Mouse (Mus musculus) embryonic stem cell, embryonic (primary cell): ENCODE measurements around the gene Osgin1.

ENCODE experiments used
- CTCF ChIA-PET, 4 experiments: fragments of 300-600 bp in 2 of 4; fragments of 350-600 bp in 2 of 4; sonication (Branson Sonifier 250); formaldehyde crosslinking; loops; one replicate each; lab custom pipeline; 2022; ENCODE audit warnings: inconsistent platforms in 2 of 4; lab: Charles Lee
- POLR2A ChIA-PET, 4 experiments: fragments of 300-600 bp in 2 of 4; fragments of 350-600 bp in 2 of 4; sonication (Branson Sonifier 250); formaldehyde crosslinking; loops; one replicate each; lab custom pipeline; 2022; ENCODE audit warnings: antibody characterized with exemption in 4 of 4, inconsistent platforms in 1 of 4; lab: Charles Lee

Gene Osgin1

GRCm38 (mm10) chr8:119446990-119447780 lies 13.3 kb downstream of the Osgin1 start:
- ChIA-PET POLR2A (interaction anchor here in 1 of 4 experiments (1.4 kb wide), 1 partner anchor 8 kb away, joined by 3 read pairs; no protein-coding TSS in a partner anchor), CTCF (interaction anchor here in 2 of 4 experiments (0.5 to 0.7 kb wide), 3 partner anchors 34 to 179 kb away, joined by 3 to 5 read pairs (median 3); no protein-coding TSS in a partner anchor)

GRCm38 (mm10) chr8:119447781-119448170 lies 13.9 kb downstream of the Osgin1 start:
- CTCF ChIA-PET, result interaction anchor here in 3 of 4 experiments (0.5 to 0.9 kb wide), 4 partner anchors 35 to 229 kb away, joined by 3 to 5 read pairs (median 4); no protein-coding TSS in a partner anchor
- POLR2A ChIA-PET, result interaction anchor here in 1 of 4 experiments (1.4 kb wide), 1 partner anchor 9 kb away, joined by 3 read pairs; no protein-coding TSS in a partner anchor

- CTCF ChIA-PET, result interaction anchor here in 3 of 4 experiments (0.5 to 3.1 kb wide), 10 partner anchors 9 to 1105 kb away, joined by 3 to 15 read pairs (median 4); no protein-coding TSS in a partner anchor
These were observed 15.7 kb downstream of the Osgin1 start for GRCm38 (mm10) chr8:119449627-119450026.

GRCm38 (mm10) chr8:119451131-119451530 lies 17.2 kb downstream of the Osgin1 start:
- CTCF ChIA-PET, result interaction anchor here in 3 of 4 experiments (0.6 to 3.1 kb wide), 4 partner anchors 10 to 134 kb away, joined by 3 to 15 read pairs (median 5); no protein-coding TSS in a partner anchor

More at GRCm38 (mm10) chr8:119449627-119450026, 15.7 kb downstream of the Osgin1 start:
- POLR2A ChIA-PET, result interaction anchor here in 2 of 4 experiments (0.7 to 1.7 kb wide), 7 partner anchors 39 to 1648 kb away, joined by 3 to 4 read pairs (median 3); partner anchors contain the start of genes Mbtps1 (in 1 of the 2) and Mphosph6 (in 1 of the 2)

GRCm38 (mm10) chr8:119452919-119453318 lies 19.0 kb downstream of the Osgin1 start:
- ChIA-PET CTCF (no interaction called here), POLR2A (no interaction called here)

More at GRCm38 (mm10) chr8:119451131-119451530, 17.2 kb downstream of the Osgin1 start:
- POLR2A ChIA-PET, result interaction anchor here in 2 of 4 experiments (0.7 to 1.7 kb wide), 6 partner anchors 14 to 182 kb away, joined by 3 to 5 read pairs (median 4); partner anchors contain the start of gene Mbtps1 (in 2 of the 2)

GRCm38 (mm10) chr8:119456045-119456444 lies 22.1 kb downstream of the Osgin1 start:
- ChIA-PET CTCF (interaction anchor here (0.5 to 1.1 kb wide), 6 partner anchors 12 to 621 kb away, joined by 3 to 4 read pairs (median 3); no protein-coding TSS in a partner anchor), POLR2A (interaction anchor here in 1 of 4 experiments (1.2 to 1.5 kb wide), 2 partner anchors 9 to 31 kb away, joined by 3 to 5 read pairs; no protein-coding TSS in a partner anchor)

- POLR2A ChIA-PET, result interaction anchor here in 3 of 4 experiments (0.7 to 1.4 kb wide), 5 partner anchors 8 to 99 kb away, joined by 3 to 4 read pairs (median 3); partner anchors contain the start of gene Mbtps1 (in 1 of the 3)
- CTCF ChIA-PET, result interaction anchor here in 2 of 4 experiments (0.6 to 0.7 kb wide), 5 partner anchors 15 to 809 kb away, joined by 3 to 10 read pairs (median 3); no protein-coding TSS in a partner anchor
These were observed 25.8 kb downstream of the Osgin1 start for GRCm38 (mm10) chr8:119459724-119460123.

GRCm38 (mm10) chr8:119461356-119461755 lies 27.4 kb downstream of the Osgin1 start:
- CTCF ChIA-PET, result interaction anchor here in 2 of 4 experiments (1.3 to 1.4 kb wide), 2 partner anchors 21 to 81 kb away, joined by 3 read pairs; no protein-coding TSS in a partner anchor
- POLR2A ChIA-PET, result no interaction called here

GRCm38 (mm10) chr8:119463709-119464108 lies 29.8 kb downstream of the Osgin1 start:
- ChIA-PET POLR2A (interaction anchor here in 1 of 4 experiments (0.8 kb wide), 1 partner anchor 9 kb away, joined by 3 read pairs; no protein-coding TSS in a partner anchor), CTCF (interaction anchor here in 2 of 4 experiments (1.8 kb wide), 2 partner anchors 23 to 27 kb away, joined by 3 to 4 read pairs; no protein-coding TSS in a partner anchor)

GRCm38 (mm10) chr8:119466105-119466504 lies 32.2 kb downstream of the Osgin1 start:
- CTCF ChIA-PET, result interaction anchor here in 2 of 4 experiments (0.7 to 0.8 kb wide), 2 partner anchors 16 to 173 kb away, joined by 3 to 4 read pairs; no protein-coding TSS in a partner anchor
- POLR2A ChIA-PET, result interaction anchor here (0.7 to 1.8 kb wide), 10 partner anchors 11 to 93 kb away, joined by 3 to 5 read pairs (median 4); partner anchors contain the start of gene Mbtps1 (in 2 of the 4)

- ChIA-PET CTCF (no interaction called here), POLR2A (interaction anchor here in 2 of 4 experiments (1.0 kb wide), 2 partner anchors 49 to 92 kb away, joined by 3 to 4 read pairs; partner anchors contain the start of gene Mbtps1 (in 1 of the 2))
These were observed 32.9 kb downstream of the Osgin1 start for GRCm38 (mm10) chr8:119466794-119467193.

- CTCF ChIA-PET, result no interaction called here
- POLR2A ChIA-PET, result no interaction called here
These were observed 34.2 kb downstream of the Osgin1 start for GRCm38 (mm10) chr8:119468091-119468490.

- CTCF ChIA-PET, result interaction anchor here in 3 of 4 experiments (0.6 to 1.1 kb wide), 8 partner anchors 12 to 198 kb away, joined by 3 to 5 read pairs (median 3); no protein-coding TSS in a partner anchor
- POLR2A ChIA-PET, result interaction anchor here in 3 of 4 experiments (1.0 to 1.6 kb wide), 9 partner anchors 9 to 80 kb away, joined by 3 to 5 read pairs (median 3); partner anchors contain the start of gene Mbtps1 (in 1 of the 3)
These were observed 44.8 kb downstream of the Osgin1 start for GRCm38 (mm10) chr8:119478684-119479083.

GRCm38 (mm10) chr8:119484145-119484896 lies 50.4 kb downstream of the Osgin1 start:
- POLR2A ChIA-PET, result interaction anchor here in 2 of 4 experiments (0.5 to 1.4 kb wide), 2 partner anchors 103 to 1858 kb away, joined by 4 read pairs; no protein-coding TSS in a partner anchor
- CTCF ChIA-PET, result no interaction called here

GRCm38 (mm10) chr8:119487093-119487492 lies 53.2 kb downstream of the Osgin1 start:
- ChIA-PET POLR2A (interaction anchor here in 1 of 4 experiments (1.1 to 1.7 kb wide), 4 partner anchors 8 to 31 kb away, joined by 3 to 4 read pairs (median 4); no protein-coding TSS in a partner anchor), CTCF (interaction anchor here in 2 of 4 experiments (0.5 to 1.0 kb wide), 3 partner anchors 10 to 1210 kb away, joined by 3 to 9 read pairs (median 4); no protein-coding TSS in a partner anchor)
